Mouse (Mus musculus) kidney, adult 2 months (tissue): Measurements from ENCODE around the gene Enpp4.

Experiments
- CTCF ChIP-seq: fragments of 200-500 bp; conservative IDR thresholded peaks from 2 replicates; pipeline ENCODE4 v1.5.1; 2011; ENCODE audit warnings: low read depth, mild to moderate bottlenecking, control low read depth, low read length, moderate library complexity, mixed read lengths; ENCODE audit not compliant: insufficient read depth, insufficient read length
- POLR2A ChIP-seq: fragments of 200-500 bp; IDR thresholded peaks from one replicate; pipeline ENCODE4 v1.6.1; 2011; ENCODE audit warnings: low read depth, low read length, control low read depth

DNA sequence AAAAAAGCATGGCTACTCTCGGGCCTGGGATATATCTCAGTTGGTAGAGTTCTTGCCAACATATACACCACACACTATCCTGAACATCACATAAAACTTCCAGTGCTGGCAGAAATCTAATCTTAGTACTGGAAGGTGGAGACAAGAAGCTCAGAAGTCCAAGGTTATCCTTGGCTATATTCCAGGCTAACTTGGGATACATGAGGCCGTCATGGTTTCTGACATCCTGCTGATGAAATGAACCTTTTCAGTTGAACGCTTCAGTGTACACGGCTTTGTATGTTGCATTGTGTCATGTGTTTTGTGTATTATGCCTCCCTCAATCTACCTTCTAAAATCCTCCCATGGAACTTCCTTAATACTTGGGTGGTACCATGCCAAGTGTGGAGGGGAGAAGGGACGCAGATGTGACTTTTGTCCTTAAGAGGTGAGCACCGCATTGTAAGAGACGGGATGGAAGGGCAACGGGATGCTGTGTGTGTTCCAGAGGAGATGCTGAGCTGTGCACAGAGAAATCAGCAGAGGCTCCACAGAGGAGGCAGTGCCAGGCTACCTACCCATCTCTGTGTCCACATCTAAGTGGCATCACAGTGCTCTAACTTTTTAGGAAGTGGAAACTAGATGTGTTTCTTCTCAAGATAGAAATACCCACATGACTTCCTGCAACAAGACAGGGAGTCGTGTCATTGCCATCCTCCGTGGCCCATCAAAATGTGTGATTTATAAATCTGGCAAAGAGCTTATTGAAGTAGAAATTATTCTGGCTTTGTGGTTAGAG is 31.4 kb upstream of the Enpp4 start:
- TF ChIP-seq POLR2A, result no peak
- no peak for TF ChIP-seq CTCF
